Mouse (Mus musculus) retina, adult 2 months (tissue): ENCODE results near the gene Ntm.
A peak's percentile ranks its signal among the peaks of the same experiment; 100 is the strongest.

Source experiments
- DNase-seq: peaks from one replicate; pipeline ENCODE4 v3.0.0-alpha.2; 2012; ENCODE audit warnings: low read depth, low spot score

Gene Ntm

GRCm38 (mm10) chr9:29482272-29482671 lies 480.7 kb downstream of the Ntm start:
- no peak for DNase-seq

GRCm38 (mm10) chr9:29479051-29479450 lies 483.9 kb downstream of the Ntm start:
- DNase-seq, result no peak

GRCm38 (mm10) chr9:29477219-29477618 lies 485.7 kb downstream of the Ntm start:
- DNase-seq, result no peak

GRCm38 (mm10) chr9:29473418-29473817 lies 489.5 kb downstream of the Ntm start:
- DNase-seq, result no peak

GRCm38 (mm10) chr9:29472226-29472625 lies 490.7 kb downstream of the Ntm start:
- no peak for DNase-seq

- DNase-seq, result no peak
Measured at GRCm38 (mm10) chr9:29464756-29465155, 498.2 kb downstream of the Ntm start.

- DNase-seq, result no peak
Measured at GRCm38 (mm10) chr9:29462970-29463593, 499.9 kb downstream of the Ntm start.

- peak; percentile 76 for DNase-seq
Measured at GRCm38 (mm10) chr9:29457976-29458572, 504.9 kb downstream of the Ntm start.

GRCm38 (mm10) chr9:29456014-29456413 lies 506.9 kb downstream of the Ntm start:
- no peak for DNase-seq

GRCm38 (mm10) chr9:29451232-29451631 lies 511.7 kb downstream of the Ntm start:
- DNase-seq, result no peak

- DNase-seq, result no peak
Measured at GRCm38 (mm10) chr9:29444001-29444400, 518.9 kb downstream of the Ntm start.

- DNase-seq, result no peak
Measured at GRCm38 (mm10) chr9:29439401-29439800, 523.5 kb downstream of the Ntm start.

GRCm38 (mm10) chr9:29434611-29435010 lies 528.3 kb downstream of the Ntm start:
- DNase-seq, result no peak

- DNase-seq, result no peak
Measured at GRCm38 (mm10) chr9:29433910-29434309, 529.0 kb downstream of the Ntm start.

- DNase-seq, result no peak
Measured at GRCm38 (mm10) chr9:29433156-29433555, 529.8 kb downstream of the Ntm start.

GRCm38 (mm10) chr9:29431590-29431989 lies 531.4 kb downstream of the Ntm start:
- no peak for DNase-seq

GRCm38 (mm10) chr9:29430189-29430588 lies 532.8 kb downstream of the Ntm start:
- no peak for DNase-seq

- no peak for DNase-seq
Measured at GRCm38 (mm10) chr9:29428322-29428721, 534.6 kb downstream of the Ntm start.

GRCm38 (mm10) chr9:29426261-29426660 lies 536.7 kb downstream of the Ntm start:
- DNase-seq, result no peak

GRCm38 (mm10) chr9:29415578-29415977 lies 547.4 kb downstream of the Ntm start:
- DNase-seq, result no peak

GRCm38 (mm10) chr9:29413126-29413525 lies 549.8 kb downstream of the Ntm start:
- DNase-seq, result no peak

- peak; percentile 68 for DNase-seq
Measured at GRCm38 (mm10) chr9:29412181-29412771, 550.7 kb downstream of the Ntm start.
